Mouse (Mus musculus) intestine, embryonic 16.5 days (tissue): Measurements from ENCODE around the gene Chd8. TPM values are rescaled to one million over a fixed set of nuclear protein-coding genes. Genes with fewer than 3 reads are reported as not detected.
"Not testable (repeated sequence)": the region's sequence is repeated elsewhere in the genome, so short reads cannot be mapped to it uniquely, and the experiment has no call there.

Source experiments
- ATAC-seq: fragments of 200-750 bp; cut with Nextera tagmentation; 2 replicates; pipeline ENCODE4 v1.8.0; 2017; ENCODE audit warnings: moderate TSS enrichment, moderate library complexity
- H3K27ac ChIP-seq: fragments of 300-500 bp; sonication (generic); 2 replicates; pipeline ENCODE4 v1.5.1; 2014; ENCODE audit warnings: mild to moderate bottlenecking, low read length
- H3K27me3 ChIP-seq: fragments of 300-500 bp; sonication (generic); replicated peaks from 2 replicates; pipeline ENCODE4 v1.6.1; 2014; ENCODE audit warnings: low read length, control low read depth, mixed read lengths; ENCODE audit not compliant: control insufficient read depth, insufficient read depth
- H3K36me3 ChIP-seq: fragments of 300-500 bp; sonication (generic); 2 replicates; pipeline ENCODE4 v1.6.1; 2014; ENCODE audit warnings: low read length, control low read depth; ENCODE audit not compliant: control insufficient read depth, insufficient read depth
- H3K4me1 ChIP-seq: fragments of 300-500 bp; sonication (generic); 2 replicates; pipeline ENCODE4 v1.6.1; 2014; ENCODE audit warnings: low read length, control low read depth, mixed read lengths; ENCODE audit not compliant: control insufficient read depth, insufficient read depth
- H3K4me2 ChIP-seq: fragments of 300-500 bp; sonication (generic); 2 replicates; pipeline ENCODE4 v1.6.1; 2014; ENCODE audit warnings: low read depth, low read length, control low read depth
- H3K4me3 ChIP-seq: fragments of 300-500 bp; sonication (generic); 2 replicates; pipeline ENCODE4 v1.5.1; 2014; ENCODE audit warnings: mild to moderate bottlenecking, low read length
- H3K9ac ChIP-seq: fragments of 300-500 bp; sonication (generic); 2 replicates; pipeline ENCODE4 v1.6.1; 2014; ENCODE audit warnings: low read depth, low read length
- H3K9me3 ChIP-seq: fragments of 300-500 bp; sonication (generic); 2 replicates; pipeline ENCODE4 v1.6.1; 2016; ENCODE audit warnings: low read length, control low read depth; ENCODE audit not compliant: control insufficient read depth
- WGBS: fragments of 180-500 bp; shearing (Covaris S2); extraction: QIAGEN DNeasy Blood & Tissue Kit; methylation state at CpG from one replicate; pipeline ENCODE4 v1.1.7; 2014; 5-methylcytosine and 5-hydroxymethylcytosine counted together
- polyA plus RNA-seq: library from polyadenylated mRNA; unstranded; fragments of >200 nt; fragmentation: Nextera tagmentation; extraction: Ambion mirVana; gene quantifications from 2 replicates; pipeline ENCODE4 v1.2.1, GENCODE M21; 2015

Gene Chd8
- 18.4 and 22.7 TPM in 2 replicates for polyA plus RNA-seq

- under 1% methylated on average over 53 of the region's 54 CpGs for WGBS
- Histone ChIP-seq H3K36me3 (no peaks in the 10 kb centered on the region), H3K27me3 (no peaks in the 10 kb centered on the region), H3K4me2 (peak within 1 kb of the TSS; percentile 83), H3K9ac (peak within 1 kb of the TSS; percentile 93), H3K27ac (peak within 1 kb of the TSS; percentile 91), H3K4me1 (peaks cover 12% of the 10 kb centered on the region), H3K9me3 (no peaks in the 10 kb centered on the region), H3K4me3 (peak within 1 kb of the TSS; percentile 88)
- peak; percentile 100 for ATAC-seq
These were observed at the start of gene Chd8 for GRCm38 (mm10) chr14:52257484-52258213. Gene Chd8 (minus strand): TSS chr14:52257780.

GRCm38 (mm10) chr14:52306100-52306499 lies 48.5 kb upstream of the Chd8 start:
- no peak overlapping the region for H3K9ac ChIP-seq
- WGBS, result 95% methylated on average over 2 of the region's 2 CpGs
- H3K27me3 ChIP-seq, result no peaks in the 10 kb centered on the region
- H3K9me3 ChIP-seq, result no peaks in the 10 kb centered on the region
- H3K36me3 ChIP-seq, result no peaks in the 10 kb centered on the region
- no peak for ATAC-seq
- no peak overlapping the region for H3K4me3 ChIP-seq
- no peak overlapping the region for H3K27ac ChIP-seq
- H3K4me1 ChIP-seq, result no peaks in the 10 kb centered on the region; the same call in 1 of the 2 replicates
- H3K4me2 ChIP-seq, result no peak overlapping the region

- Histone ChIP-seq H3K36me3 (0 out of 2 replicates have a peak, but pooled peaks cover 1% of the 10 kb centered on the region), H3K4me2 (peak within 1 kb of the TSS; percentile 63), H3K27ac (peak within 1 kb of the TSS; percentile 97), H3K4me3 (peak within 1 kb of the TSS; percentile 78), H3K4me1 (no peaks in the 10 kb centered on the region; the same call in 1 of the 2 replicates), H3K9me3 (no peaks in the 10 kb centered on the region), H3K9ac (peak within 1 kb of the TSS; percentile 79), H3K27me3 (no peaks in the 10 kb centered on the region)
- under 1% methylated on average over 46 of the region's 46 CpGs for WGBS
- ATAC-seq, result peak; percentile 98
These were observed 47.2 kb upstream of the Chd8 start, which contains the start of gene Mettl3 for GRCm38 (mm10) chr14:52304644-52305271. Gene Mettl3 (minus strand): TSS chr14:52305128.

- not testable (repeated sequence) for H3K4me2 ChIP-seq
- 92% methylated on average over 3 of the region's 3 CpGs for WGBS
These were observed 45.9 kb upstream of the Chd8 start for GRCm38 (mm10) chr14:52303517-52303916.

GRCm38 (mm10) chr14:52295558-52296264 lies 38.1 kb upstream of the Chd8 start:
- peaks cover 23% of the 10 kb centered on the region; the same call in 1 of the 2 replicates for H3K36me3 ChIP-seq
- no peaks in the 10 kb centered on the region for H3K27me3 ChIP-seq
- no peak overlapping the region for H3K9ac ChIP-seq
- H3K4me3 ChIP-seq, result no peak overlapping the region
- no peak overlapping the region for H3K27ac ChIP-seq
- 72% methylated on average over 6 of the region's 6 CpGs for WGBS
- no peaks in the 10 kb centered on the region for H3K9me3 ChIP-seq
- no peaks in the 10 kb centered on the region for H3K4me1 ChIP-seq
- H3K4me2 ChIP-seq, result no peak overlapping the region
- peak; percentile 34; the same call in 1 of the 2 replicates for ATAC-seq

More at GRCm38 (mm10) chr14:52303517-52303916, 45.9 kb upstream of the Chd8 start:
- not testable (repeated sequence) for ATAC-seq, H3K4me1 ChIP-seq, H3K36me3 ChIP-seq, H3K4me3 ChIP-seq, H3K27ac ChIP-seq, H3K9ac ChIP-seq, H3K9me3 ChIP-seq, H3K27me3 ChIP-seq

GRCm38 (mm10) chr14:52284191-52284590 lies 26.6 kb upstream of the Chd8 start:
- Histone ChIP-seq H3K9me3 (no peaks in the 10 kb centered on the region), H3K4me3 (no peak overlapping the region), H3K4me2 (no peak overlapping the region), H3K4me1 (peaks cover 4% of the 10 kb centered on the region), H3K27me3 (no peaks in the 10 kb centered on the region), H3K27ac (no peak overlapping the region), H3K36me3 (peaks cover 9% of the 10 kb centered on the region; the same call in 1 of the 2 replicates), H3K9ac (no peak overlapping the region)
- 86% methylated on average over 3 of the region's 3 CpGs for WGBS
- no peak for ATAC-seq

GRCm38 (mm10) chr14:52283629-52284028 lies 26.0 kb upstream of the Chd8 start:
- no peak for ATAC-seq
- H3K36me3 ChIP-seq, result peaks cover 9% of the 10 kb centered on the region; the same call in 1 of the 2 replicates
- H3K4me1 ChIP-seq, result peaks cover 4% of the 10 kb centered on the region
- H3K27ac ChIP-seq, result no peak overlapping the region
- no peaks in the 10 kb centered on the region for H3K27me3 ChIP-seq
- WGBS, result 93% methylated on average over 5 of the region's 5 CpGs
- H3K9me3 ChIP-seq, result no peaks in the 10 kb centered on the region
- H3K9ac ChIP-seq, result no peak overlapping the region
- H3K4me3 ChIP-seq, result no peak overlapping the region
- H3K4me2 ChIP-seq, result no peak overlapping the region

GRCm38 (mm10) chr14:52279747-52280120 lies 22.2 kb upstream of the Chd8 start:
- under 1% methylated on average over 21 of the region's 21 CpGs for WGBS
- Histone ChIP-seq H3K4me1 (peaks cover 7% of the 10 kb centered on the region), H3K9me3 (no peaks in the 10 kb centered on the region), H3K27ac (peak overlapping the region; percentile 85), H3K4me2 (peak overlapping the region; percentile 64), H3K36me3 (no peaks in the 10 kb centered on the region), H3K4me3 (peak overlapping the region; percentile 89), H3K27me3 (no peaks in the 10 kb centered on the region), H3K9ac (peak overlapping the region; percentile 90)
- ATAC-seq, result peak; percentile 27
